Mouse (Mus musculus) heart, embryonic 11.5 days (tissue): ENCODE data around the gene Ptbp1. TPM values are rescaled to one million over a fixed set of nuclear protein-coding genes. Genes with fewer than 3 reads are reported as not detected.

Experiments used
- ATAC-seq: fragments of 200-750 bp; cut with Nextera tagmentation; replicated peaks from 2 replicates; pipeline ENCODE4 v1.8.0; 2017; ENCODE audit warnings: moderate library complexity; ENCODE audit not compliant: insufficient number of reproducible peaks, low FRiP score, low TSS enrichment
- H3K27ac ChIP-seq: fragments of 300-500 bp; sonication (generic); 2 replicates; pipeline ENCODE4 v1.5.1; 2014; ENCODE audit warnings: mild to moderate bottlenecking, low read depth, low read length
- H3K27me3 ChIP-seq: fragments of 300-500 bp; sonication (generic); 2 replicates; pipeline ENCODE4 v1.6.1; 2014; ENCODE audit warnings: mild to moderate bottlenecking, low read length, mixed read lengths; ENCODE audit not compliant: control insufficient read depth, insufficient read depth
- H3K36me3 ChIP-seq: fragments of 300-500 bp; sonication (generic); 2 replicates; pipeline ENCODE4 v1.6.1; 2014; ENCODE audit warnings: mild to moderate bottlenecking, low read length, moderate library complexity, mixed read lengths; ENCODE audit not compliant: control insufficient read depth, insufficient read depth
- H3K4me1 ChIP-seq: fragments of 300-500 bp; sonication (generic); 2 replicates; pipeline ENCODE4 v1.6.1; 2014; ENCODE audit warnings: low read length; ENCODE audit not compliant: control insufficient read depth, insufficient read depth
- H3K4me2 ChIP-seq: fragments of 300-500 bp; sonication (generic); 2 replicates; pipeline ENCODE4 v1.6.1; 2014; ENCODE audit warnings: mild to moderate bottlenecking, moderate library complexity
- H3K4me3 ChIP-seq: fragments of 300-500 bp; sonication (generic); 2 replicates; pipeline ENCODE4 v1.5.1; 2014; ENCODE audit warnings: low read depth, low read length
- H3K9ac ChIP-seq: fragments of 300-500 bp; sonication (generic); 2 replicates; pipeline ENCODE4 v1.6.1; 2014; ENCODE audit warnings: mild to moderate bottlenecking, low read depth, low read length, moderate library complexity
- H3K9me3 ChIP-seq: fragments of 300-500 bp; sonication (generic); replicated peaks from 2 replicates; pipeline ENCODE4 v1.6.1; 2016; ENCODE audit warnings: low read length; ENCODE audit not compliant: control insufficient read depth
- WGBS: fragments of 180-500 bp; shearing (Covaris S2); extraction: QIAGEN DNeasy Blood & Tissue Kit; methylation state at CpG from one replicate; pipeline ENCODE4 v1.1.7; 2014; ENCODE audit not compliant: insufficient replicate concordance; 5-methylcytosine and 5-hydroxymethylcytosine counted together
- polyA plus RNA-seq: library from polyadenylated mRNA; unstranded; fragments of >200 nt; fragmentation: Nextera tagmentation; extraction: Ambion mirVana; gene quantifications from 2 replicates; pipeline ENCODE4 v1.2.1, GENCODE M21; 2014

Gene Ptbp1
- polyA plus RNA-seq, 1 experiment from 2014 or later, result 112 TPM

DNA sequence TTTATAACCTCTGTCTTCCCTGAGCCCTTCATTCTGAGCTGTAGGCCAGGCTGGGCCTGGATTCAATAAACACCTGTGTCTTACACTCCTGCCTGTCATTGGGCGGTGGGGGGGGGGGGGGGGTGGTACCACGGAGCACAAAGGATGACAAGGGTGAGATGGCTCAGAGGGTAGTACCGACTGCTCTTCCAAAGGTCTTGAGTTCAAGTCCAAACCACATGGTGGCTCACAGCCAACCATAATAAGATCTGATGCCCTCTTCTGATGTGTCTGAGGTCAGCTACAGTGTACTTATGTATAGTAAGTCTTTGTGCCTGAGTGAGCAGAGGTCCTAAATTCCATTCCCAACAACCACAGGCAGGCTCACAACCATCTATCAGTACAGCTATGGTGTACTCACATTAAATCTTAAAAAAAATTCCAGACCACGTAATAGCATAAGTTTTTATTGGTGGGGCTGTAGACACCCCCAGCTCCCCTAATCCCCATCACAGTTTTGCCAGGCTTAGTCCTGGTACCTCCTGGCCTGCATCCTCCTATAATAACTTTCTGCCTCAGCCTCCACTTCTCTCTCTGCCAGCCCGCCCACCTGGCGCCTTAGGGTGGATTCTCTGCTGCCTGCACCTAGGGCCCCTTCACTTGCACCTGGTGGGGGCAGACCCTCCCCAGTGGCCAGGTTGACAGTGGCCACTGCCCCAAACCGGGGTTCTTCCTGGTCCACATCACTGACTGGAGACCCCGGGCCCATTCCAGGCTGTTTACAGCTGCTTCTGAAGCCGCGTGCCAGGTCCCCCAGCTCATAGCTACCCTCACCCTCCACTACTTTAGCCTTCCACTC lies 10.3 kb downstream of the Ptbp1 start:
- Histone ChIP-seq H3K9me3 (no peaks in the 10 kb centered on the region), H3K27me3 (no peaks in the 10 kb centered on the region), H3K9ac (no peak overlapping the region), H3K4me1 (no peaks in the 10 kb centered on the region), H3K4me3 (no peak overlapping the region), H3K36me3 (peaks cover 36% of the 10 kb centered on the region), H3K4me2 (no peak overlapping the region), H3K27ac (no peak overlapping the region)
- 47% methylated on average over 10 of the region's 10 CpGs for WGBS
- 0 out of 2 replicates have a peak, but pooled peaks have one; percentile 6 for ATAC-seq

DNA sequence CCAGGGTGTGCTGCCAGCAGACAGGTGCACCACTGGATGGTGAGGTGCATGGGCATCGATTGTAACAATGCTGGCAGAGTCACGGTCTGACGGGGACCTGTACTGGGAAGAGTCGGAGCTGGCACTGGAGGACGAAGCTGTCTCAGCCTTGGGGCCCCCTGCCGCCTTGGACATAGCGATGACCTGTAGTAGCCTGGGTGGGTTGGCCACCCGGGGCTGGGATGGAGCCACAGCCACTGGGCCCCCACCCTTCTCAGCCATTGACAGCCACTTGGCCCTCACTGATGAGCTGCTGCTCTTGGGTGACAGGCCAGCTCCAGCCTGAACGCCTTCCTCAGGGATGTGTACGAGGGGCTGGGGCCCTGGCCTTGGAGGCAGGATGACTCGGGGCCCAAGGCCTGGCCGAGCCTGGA lies 11.0 kb downstream of the Ptbp1 start:
- 58% methylated on average over 12 of the region's 12 CpGs for WGBS
- Histone ChIP-seq H3K9ac (no peak overlapping the region), H3K4me1 (no peaks in the 10 kb centered on the region), H3K36me3 (peaks cover 29% of the 10 kb centered on the region), H3K27me3 (no peaks in the 10 kb centered on the region), H3K4me2 (no peak overlapping the region), H3K9me3 (no peaks in the 10 kb centered on the region), H3K4me3 (no peak overlapping the region), H3K27ac (no peak overlapping the region)
- no peak for ATAC-seq

- Histone ChIP-seq H3K9ac (no peak overlapping the region), H3K27ac (no peak overlapping the region)
Observed at GRCm38 (mm10) chr10:79865801-79866295, 11.6 kb downstream of the Ptbp1 start.

GRCm38 (mm10) chr10:79866601-79867000 lies 12.4 kb downstream of the Ptbp1 start:
- Histone ChIP-seq H3K4me2 (no peak overlapping the region), H3K4me1 (no peaks in the 10 kb centered on the region), H3K36me3 (peaks cover 17% of the 10 kb centered on the region), H3K9me3 (no peaks in the 10 kb centered on the region), H3K27ac (no peak overlapping the region), H3K9ac (no peak overlapping the region), H3K4me3 (no peak overlapping the region), H3K27me3 (no peaks in the 10 kb centered on the region)
- 78% methylated on average over 11 of the region's 11 CpGs for WGBS
- ATAC-seq, result no peak

More at GRCm38 (mm10) chr10:79865801-79866295, 11.6 kb downstream of the Ptbp1 start:
- Histone ChIP-seq H3K4me2 (no peak overlapping the region), H3K4me3 (no peak overlapping the region), H3K9me3 (no peaks in the 10 kb centered on the region), H3K27me3 (no peaks in the 10 kb centered on the region), H3K36me3 (peaks cover 23% of the 10 kb centered on the region), H3K4me1 (no peaks in the 10 kb centered on the region)
- no peak for ATAC-seq
- WGBS, result 68% methylated on average over 19 of the region's 19 CpGs

DNA sequence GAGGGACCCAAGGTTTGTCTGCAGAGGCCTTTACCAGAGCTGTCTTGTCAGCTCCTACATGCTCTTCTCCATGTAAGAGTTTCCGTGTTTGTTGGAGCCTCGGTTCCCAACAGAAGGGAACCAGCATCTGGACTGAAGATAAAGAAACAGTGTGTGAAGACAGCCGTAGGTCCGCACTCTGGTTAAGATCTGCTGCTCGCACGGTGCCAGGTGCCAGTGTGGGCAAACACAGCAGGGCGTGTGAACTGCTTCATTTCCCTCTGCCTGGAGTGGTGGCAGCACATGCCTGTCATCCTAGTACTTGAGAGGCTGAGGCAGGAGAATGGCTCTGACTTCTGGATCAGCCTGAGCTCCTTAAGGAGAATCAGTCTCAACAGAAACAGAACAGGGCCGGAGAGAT lies 17.6 kb downstream of the Ptbp1 start:
- Histone ChIP-seq H3K4me3 (no peak overlapping the region), H3K9ac (no peak overlapping the region), H3K27me3 (peaks cover 8% of the 10 kb centered on the region; the same call in 1 of the 2 replicates), H3K9me3 (no peaks in the 10 kb centered on the region), H3K36me3 (no peaks in the 10 kb centered on the region), H3K27ac (no peak overlapping the region), H3K4me1 (peaks cover 8% of the 10 kb centered on the region), H3K4me2 (no peak overlapping the region)
- ATAC-seq, result no peak
- 80% methylated on average over 8 of the region's 8 CpGs for WGBS

GRCm38 (mm10) chr10:79872862-79873261 lies 18.6 kb downstream of the Ptbp1 start:
- Histone ChIP-seq H3K4me1 (peaks cover 8% of the 10 kb centered on the region), H3K9me3 (no peaks in the 10 kb centered on the region), H3K4me2 (no peak overlapping the region; the same call in 1 of the 2 replicates), H3K27ac (no peak overlapping the region), H3K4me3 (no peak overlapping the region), H3K9ac (no peak overlapping the region), H3K36me3 (no peaks in the 10 kb centered on the region), H3K27me3 (peaks cover 8% of the 10 kb centered on the region; the same call in 1 of the 2 replicates)
- 47% methylated on average over 3 of the region's 3 CpGs for WGBS
- ATAC-seq, result no peak

DNA sequence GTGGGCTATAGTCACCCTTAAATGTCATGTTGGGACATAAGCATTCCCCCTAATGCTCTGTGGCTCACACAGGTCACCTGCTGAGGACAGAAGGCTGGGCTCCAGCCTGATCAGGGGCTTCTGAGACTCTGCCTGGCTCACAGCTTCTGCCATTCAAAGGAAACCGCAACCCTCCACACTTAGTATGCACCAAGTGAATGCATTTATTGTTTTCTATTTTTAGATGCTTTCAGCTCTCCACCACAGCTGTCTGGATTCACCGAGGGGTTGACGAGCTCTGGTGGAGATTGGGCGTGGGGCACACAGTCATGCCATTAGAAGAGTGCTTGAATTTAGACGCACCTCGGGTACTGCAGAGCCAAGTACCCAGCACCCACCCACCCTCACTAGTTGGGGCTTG lies 19.1 kb downstream of the Ptbp1 start:
- Histone ChIP-seq H3K4me2 (peak overlapping the region; percentile 74), H3K9ac (peak overlapping the region; percentile 64; the same call in 1 of the 2 replicates), H3K27me3 (peaks cover 8% of the 10 kb centered on the region; the same call in 1 of the 2 replicates), H3K27ac (no peak overlapping the region), H3K4me3 (peak overlapping the region; percentile 69), H3K4me1 (peaks cover 8% of the 10 kb centered on the region), H3K9me3 (no peaks in the 10 kb centered on the region), H3K36me3 (no peaks in the 10 kb centered on the region)
- WGBS, result 12% methylated on average over 6 of the region's 6 CpGs
- no peak for ATAC-seq

- no peak for ATAC-seq
- no peak overlapping the region for H3K27ac ChIP-seq
- peak overlapping the region; percentile 69 for H3K4me3 ChIP-seq
- H3K9me3 ChIP-seq, result no peaks in the 10 kb centered on the region
- H3K27me3 ChIP-seq, result peaks cover 8% of the 10 kb centered on the region; the same call in 1 of the 2 replicates
- H3K4me2 ChIP-seq, result peak overlapping the region; percentile 74
- 6% methylated on average over 19 of the region's 26 CpGs for WGBS
- H3K4me1 ChIP-seq, result peaks cover 8% of the 10 kb centered on the region
- no peaks in the 10 kb centered on the region for H3K36me3 ChIP-seq
- H3K9ac ChIP-seq, result peak overlapping the region; percentile 64
Observed at GRCm38 (mm10) chr10:79873715-79874289, 19.6 kb downstream of the Ptbp1 start.
